Mouse (Mus musculus) small intestine, adult 2 months (tissue): ENCODE data around the gene Dse.
"Not testable (repeated sequence)": the region's sequence is repeated elsewhere in the genome, so short reads cannot be mapped to it uniquely, and the experiment has no call there.

Source experiments
- CTCF ChIP-seq: fragments of 200-500 bp; IDR thresholded peaks from 2 replicates; pipeline ENCODE4 v1.5.1; 2012; ENCODE audit warnings: low read depth, mild to moderate bottlenecking, control low read depth, inconsistent platforms, low read length, moderate library complexity, mixed read lengths; ENCODE audit not compliant: insufficient replicate concordance, insufficient read length; ENCODE audit errors: extremely low read depth
- POLR2A ChIP-seq: fragments of 200-500 bp; IDR thresholded peaks from 2 replicates; pipeline ENCODE4 v1.6.1; 2012; ENCODE audit warnings: low read depth, mild to moderate bottlenecking, control low read depth, inconsistent platforms, low read length, moderate library complexity

DNA sequence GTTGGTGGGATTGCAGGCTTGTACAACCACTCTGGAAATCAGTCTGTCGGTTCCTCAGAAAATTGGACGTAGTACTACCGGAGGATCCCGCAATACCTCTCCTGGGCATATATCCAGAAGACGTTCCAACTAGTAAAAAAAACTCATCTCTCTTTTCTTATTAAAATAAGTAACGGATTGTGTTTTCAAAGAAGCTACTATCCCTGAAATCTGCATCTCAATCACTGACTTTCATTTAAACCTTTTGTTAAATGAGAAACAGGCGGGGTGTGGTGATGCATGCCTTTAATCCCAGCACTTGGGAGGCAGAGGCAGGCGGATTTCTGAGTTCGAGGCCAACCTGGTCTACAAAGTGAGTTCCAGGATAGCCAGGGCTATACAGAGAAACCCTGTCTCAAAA is 45.3 kb upstream of the Dse start:
- TF ChIP-seq POLR2A, CTCF: not testable (repeated sequence)
